Mouse (Mus musculus): ENCODE data around the gene Adamts20.
A peak's percentile ranks its signal among the peaks of the same experiment; 100 is the strongest.
"Not testable (repeated sequence)": the region's sequence is repeated elsewhere in the genome, so short reads cannot be mapped to it uniquely, and the experiment has no call there.

Gene Adamts20

GRCm38 (mm10) chr15:94444437-94445136 is 20.6 kb downstream of the Adamts20 start:
- DNase-seq (ENCODE audit: low spot score), result no peak

- DNase-seq (ENCODE audit: low spot score), result no peak
Measured at GRCm38 (mm10) chr15:94444043-94444436, 21.2 kb downstream of the Adamts20 start.

GRCm38 (mm10) chr15:94443025-94443424 is 22.2 kb downstream of the Adamts20 start:
- DNase-seq (ENCODE audit: low spot score), result no peak

GRCm38 (mm10) chr15:94435532-94435931 is 29.7 kb downstream of the Adamts20 start:
- no peak for DNase-seq (ENCODE audit: low spot score)

- no peak for DNase-seq (ENCODE audit: low spot score)
Measured at GRCm38 (mm10) chr15:94430681-94431405, 34.4 kb downstream of the Adamts20 start.

GRCm38 (mm10) chr15:94428726-94429125 is 36.5 kb downstream of the Adamts20 start:
- DNase-seq (ENCODE audit: low spot score), result no peak

GRCm38 (mm10) chr15:94427482-94428214 is 37.6 kb downstream of the Adamts20 start:
- no peak for DNase-seq (ENCODE audit: low spot score)

- no peak for DNase-seq (ENCODE audit: low spot score)
Measured at GRCm38 (mm10) chr15:94420526-94420925, 44.7 kb downstream of the Adamts20 start.

- no peak for DNase-seq (ENCODE audit: low spot score)
Measured at GRCm38 (mm10) chr15:94419167-94419566, 46.1 kb downstream of the Adamts20 start.

GRCm38 (mm10) chr15:94418427-94418826 is 46.8 kb downstream of the Adamts20 start:
- no peak for DNase-seq (ENCODE audit: low spot score)

- DNase-seq (ENCODE audit: low spot score), result no peak
Measured at GRCm38 (mm10) chr15:94417216-94418155, 47.7 kb downstream of the Adamts20 start.

GRCm38 (mm10) chr15:94409832-94410231 is 55.4 kb downstream of the Adamts20 start:
- no peak for DNase-seq (ENCODE audit: low spot score)

GRCm38 (mm10) chr15:94406364-94406763 is 58.9 kb downstream of the Adamts20 start:
- DNase-seq (ENCODE audit: low spot score), result no peak

GRCm38 (mm10) chr15:94404071-94404545 is 61.1 kb downstream of the Adamts20 start:
- peak; percentile 59 for DNase-seq (ENCODE audit: low spot score)

- no peak for DNase-seq (ENCODE audit: low spot score)
Measured at GRCm38 (mm10) chr15:94403461-94404070, 61.7 kb downstream of the Adamts20 start.

- DNase-seq (ENCODE audit: low spot score), result no peak
Measured at GRCm38 (mm10) chr15:94403018-94403417, 62.2 kb downstream of the Adamts20 start.

- DNase-seq (ENCODE audit: low spot score), result no peak
Measured at GRCm38 (mm10) chr15:94392737-94393136, 72.5 kb downstream of the Adamts20 start.

- not testable (repeated sequence) for DNase-seq (ENCODE audit: low spot score)
Measured at GRCm38 (mm10) chr15:94390127-94390526, 75.1 kb downstream of the Adamts20 start.

GRCm38 (mm10) chr15:94379425-94379824 is 85.8 kb downstream of the Adamts20 start:
- no peak for DNase-seq (ENCODE audit: low spot score)

- no peak for DNase-seq (ENCODE audit: low spot score)
Measured at GRCm38 (mm10) chr15:94372548-94372947, 92.7 kb downstream of the Adamts20 start.

- peak; percentile 14 for DNase-seq (ENCODE audit: low spot score)
Measured at GRCm38 (mm10) chr15:94349052-94349451, 116.2 kb downstream of the Adamts20 start.

Data from testis, postnatal 14 days (tissue).